Mouse (Mus musculus) heart, postnatal 0 days (tissue): ENCODE measurements around the gene Spi1.

Experiments used
- CTCF ChIP-seq: IDR thresholded peaks from 2 replicates; pipeline ENCODE4 v1.5.1; 2016; ENCODE audit warnings: antibody characterized with exemption, control low read depth, low read depth
- EP300 ChIP-seq: IDR thresholded peaks from 2 replicates; pipeline ENCODE4 v1.6.1; 2016; ENCODE audit warnings: antibody characterized with exemption, low read depth

- TF ChIP-seq CTCF (no peak), EP300 (no peak)
These were observed 19.2 kb upstream of the Spi1 start for GRCm38 (mm10) chr2:91062779-91063606.
